Mouse (Mus musculus) heart, embryonic 16.5 days (tissue): ENCODE measurements around the gene Trpc4ap. TPM values are rescaled to one million over a fixed set of nuclear protein-coding genes. Genes with fewer than 3 reads are reported as not detected.

ENCODE experiments used
- ATAC-seq: fragments of 200-750 bp; cut with Nextera tagmentation; replicated peaks from 2 replicates; pipeline ENCODE4 v1.8.0; 2017; ENCODE audit warnings: moderate number of reproducible peaks; ENCODE audit not compliant: insufficient read depth, low FRiP score; ENCODE audit errors: extremely low read depth
- H3K27ac ChIP-seq: fragments of 300-500 bp; sonication (generic); 2 replicates; pipeline ENCODE4 v1.5.1; 2014; ENCODE audit warnings: mild to moderate bottlenecking, low read length, control low read depth, moderate library complexity
- H3K27me3 ChIP-seq: fragments of 300-500 bp; sonication (generic); 2 replicates; pipeline ENCODE4 v1.6.1; 2014; ENCODE audit warnings: low read length, mixed read lengths; ENCODE audit not compliant: control insufficient read depth, insufficient read depth
- H3K36me3 ChIP-seq: fragments of 300-500 bp; sonication (generic); 2 replicates; pipeline ENCODE4 v1.6.1; 2014; ENCODE audit not compliant: control insufficient read depth, insufficient read depth
- H3K4me1 ChIP-seq: fragments of 300-500 bp; sonication (generic); 2 replicates; pipeline ENCODE4 v1.6.1; 2014; ENCODE audit warnings: low read length, mixed read lengths; ENCODE audit not compliant: control insufficient read depth, insufficient read depth
- H3K4me2 ChIP-seq: fragments of 300-500 bp; sonication (generic); 2 replicates; pipeline ENCODE4 v1.6.1; 2014; ENCODE audit warnings: low read depth, mild to moderate bottlenecking, control low read depth, low read length
- H3K4me3 ChIP-seq: fragments of 300-500 bp; sonication (generic); 2 replicates; pipeline ENCODE4 v1.5.1; 2014; ENCODE audit warnings: mild to moderate bottlenecking, control low read depth, low read length
- H3K9ac ChIP-seq: fragments of 300-500 bp; sonication (generic); 2 replicates; pipeline ENCODE4 v1.6.1; 2014; ENCODE audit warnings: low read length, control low read depth
- H3K9me3 ChIP-seq: fragments of 300-500 bp; sonication (generic); replicated peaks from 2 replicates; pipeline ENCODE4 v1.6.1; 2016; ENCODE audit warnings: low read length; ENCODE audit not compliant: control insufficient read depth
- WGBS: fragments of 180-500 bp; shearing (Covaris S2); extraction: QIAGEN DNeasy Blood & Tissue Kit; methylation state at CpG from one replicate; pipeline ENCODE4 v1.1.7; 2014; 5-methylcytosine and 5-hydroxymethylcytosine counted together
- microRNA counts: library from miRNA; unstranded; fragments of <30 nt; microRNA quantifications from one replicate; lab custom pipeline; 2016
- microRNA-seq: library from miRNA; unstranded; fragments of <30 nt; microRNA quantifications from one replicate; pipeline ENCODE4, GENCODE M21; 2017
- polyA plus RNA-seq: library from polyadenylated mRNA; unstranded; fragments of >200 nt; fragmentation: Nextera tagmentation; extraction: Ambion mirVana; gene quantifications from 2 replicates; pipeline ENCODE4 v1.2.1, GENCODE M21; 2015

Gene Trpc4ap
- polyA plus RNA-seq, 1 experiment from 2014 or later = 98.6 TPM

DNA sequence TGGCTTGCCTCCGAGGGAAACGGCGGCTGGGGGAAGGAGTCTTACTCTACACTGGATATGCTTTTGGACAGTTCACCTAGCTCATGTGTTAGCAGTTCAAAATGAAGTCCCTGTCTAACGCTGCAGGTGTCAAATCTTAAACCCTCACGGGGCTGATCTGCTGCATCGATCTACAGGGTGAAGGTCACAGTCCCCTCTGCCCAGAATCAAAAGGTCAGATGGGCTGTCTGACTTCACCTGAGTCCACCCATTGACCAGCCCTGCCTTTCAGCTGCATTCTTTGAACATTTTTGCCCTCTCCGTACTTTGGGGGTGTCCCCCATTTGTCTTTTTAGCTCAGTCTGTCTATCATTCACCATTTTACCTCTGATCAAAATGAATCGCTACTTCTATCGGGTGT is 107.1 kb downstream of the Trpc4ap start:
- Histone ChIP-seq H3K4me1 (no peaks in the 10 kb centered on the region), H3K9ac (no peak overlapping the region), H3K27me3 (no peaks in the 10 kb centered on the region), H3K4me2 (no peak overlapping the region), H3K36me3 (no peaks in the 10 kb centered on the region), H3K4me3 (no peak overlapping the region), H3K27ac (no peak overlapping the region), H3K9me3 (no peaks in the 10 kb centered on the region)
- WGBS = 84% methylated on average over 9 of the region's 9 CpGs
- no peak for ATAC-seq

MicroRNAs encoded within 50 kb of the gene (microRNA counts, 519-probe panel; counts per million panel counts)
- 3,999 counts per million, percentile 93 among the panel's probes with 10 or more counts for microRNA mmu-miR-499 (lab: Ali Mortazavi, UCI)

Small RNA genes within 50 kb of the gene (microRNA-seq; reads per million reads assigned to microRNA genes)
- 3,285 reads per million, percentile 89 among the genes with 10 or more reads in this experiment for gene Mir499

Other genes starting within 250 kb of the Trpc4ap start
- gene Ncoa6, start 218.5 kb downstream of the Trpc4ap start, polyA plus RNA-seq = 11.4 and 13.1 TPM in 2 replicates
- 24.7 and 26.1 TPM in 2 replicates for gene Acss2, start 174.4 kb downstream of the Trpc4ap start, polyA plus RNA-seq
- gene Ggt7, start 174.1 kb downstream of the Trpc4ap start, polyA plus RNA-seq = 1.2 and 2.1 TPM in 2 replicates
- gene Gss, start 99.6 kb downstream of the Trpc4ap start, polyA plus RNA-seq = 25.3 and 26.9 TPM in 2 replicates
- gene Myh7b, start 81.2 kb downstream of the Trpc4ap start, polyA plus RNA-seq = 22.4 and 26.4 TPM in 2 replicates
- gene Edem2, start 37.1 kb upstream of the Trpc4ap start, polyA plus RNA-seq = 27.3 and 28.8 TPM in 2 replicates
- gene Gm17581, start 43.5 kb upstream of the Trpc4ap start, polyA plus RNA-seq = not detected in 2 replicates
- gene Procr, start 58.7 kb upstream of the Trpc4ap start, polyA plus RNA-seq = 7.3 and 7.5 TPM in 2 replicates
- gene Mmp24, start 83.0 kb upstream of the Trpc4ap start, polyA plus RNA-seq = 0.04 TPM in 1 of 2 replicates, not detected in the other
- 17.4 and 17.7 TPM in 2 replicates for gene BC029722, start 127.0 kb upstream of the Trpc4ap start, polyA plus RNA-seq
- 125 and 140 TPM in 2 replicates for gene Eif6, start 134.5 kb upstream of the Trpc4ap start, polyA plus RNA-seq
- 0.05 and 0.07 TPM in 2 replicates for gene Fam83c, start 142.5 kb upstream of the Trpc4ap start, polyA plus RNA-seq
- gene Uqcc1, start 237.9 kb upstream of the Trpc4ap start, polyA plus RNA-seq = 127 and 129 TPM in 2 replicates
- not detected in 2 replicates for gene Gm15557, start 248.3 kb upstream of the Trpc4ap start, polyA plus RNA-seq